Mouse (Mus musculus): ENCODE data around the gene Agfg2. TPM values are rescaled to one million over a fixed set of nuclear protein-coding genes. Genes with fewer than 3 reads are reported as not detected.
"Not testable (repeated sequence)": the region's sequence is repeated elsewhere in the genome, so short reads cannot be mapped to it uniquely, and the experiment has no call there.

Agfg2 gene
- polyA plus RNA-seq, 1 experiment from 2014 or later, result 23.1 TPM

DNA sequence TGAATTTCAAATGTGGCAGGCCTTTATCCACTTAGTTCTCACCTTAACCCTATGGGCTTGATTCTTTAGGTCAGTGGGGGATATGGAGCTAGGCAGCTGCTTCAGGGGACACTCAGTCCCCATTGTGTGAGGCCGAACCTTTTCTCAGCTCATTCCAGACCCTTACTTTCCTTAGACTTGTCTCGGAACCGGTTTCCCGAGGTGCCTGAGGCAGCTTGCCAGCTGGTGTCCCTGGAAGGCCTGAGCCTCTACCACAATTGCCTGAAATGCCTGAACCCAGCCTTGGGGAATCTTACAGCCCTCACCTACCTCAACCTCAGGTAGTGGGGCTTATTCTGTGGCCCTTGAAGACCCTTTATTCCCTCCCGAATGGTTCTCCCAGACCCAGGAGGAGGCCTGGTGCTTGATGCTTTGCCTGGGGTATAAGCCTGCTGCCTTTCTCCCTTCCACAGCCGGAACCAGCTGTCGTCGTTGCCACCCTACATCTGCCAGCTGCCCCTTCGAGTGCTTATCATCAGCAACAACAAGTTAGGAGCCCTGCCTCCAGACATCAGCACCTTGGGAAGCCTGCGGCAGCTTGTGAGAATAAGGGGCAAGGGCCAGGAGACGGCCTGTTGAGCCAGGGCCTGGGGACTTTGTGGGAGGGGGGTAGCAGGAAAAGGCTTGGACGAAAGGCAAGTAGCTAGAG lies 51.0 kb downstream of the Agfg2 start:
- H3K9ac ChIP-seq, result no peak overlapping the region
- ATAC-seq (ENCODE audit: insufficient read depth, low FRiP score, low read depth), result no peak
- H3K4me2 ChIP-seq, result no peak overlapping the region
- H3K27me3 ChIP-seq (replicated peaks), result no peaks in the 10 kb centered on the region
- no peak overlapping the region for H3K27ac ChIP-seq
- 77% methylated on average over 12 of the region's 12 CpGs for WGBS
- peaks cover 33% of the 10 kb centered on the region for H3K4me1 ChIP-seq
- no peak overlapping the region for H3K4me3 ChIP-seq (replicated peaks)
- peaks cover 48% of the 10 kb centered on the region for H3K36me3 ChIP-seq
- H3K9me3 ChIP-seq, result no peaks in the 10 kb centered on the region

DNA sequence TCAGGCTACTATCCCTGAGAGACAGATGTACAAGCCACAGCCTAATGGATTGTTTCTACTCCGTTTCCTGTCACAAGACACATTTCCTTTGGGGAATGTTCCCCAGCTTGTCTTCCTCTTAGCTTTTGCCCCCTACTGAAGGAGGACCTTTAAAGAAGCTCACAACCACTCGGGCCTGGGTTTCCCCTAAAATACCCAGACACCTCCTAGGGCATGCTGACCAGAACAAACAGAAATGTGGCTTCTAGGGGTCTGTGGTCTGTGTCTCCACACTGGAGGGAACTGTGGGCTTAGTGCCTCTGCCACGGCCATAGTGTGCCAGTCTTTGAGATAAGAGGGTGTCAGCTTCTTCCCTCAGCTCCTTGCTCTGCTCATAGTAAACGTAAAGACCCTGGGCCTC lies 52.9 kb downstream of the Agfg2 start:
- H3K27ac ChIP-seq, result peak overlapping the region; percentile 96
- 50% methylated on average over 4 of the region's 4 CpGs for WGBS

DNA sequence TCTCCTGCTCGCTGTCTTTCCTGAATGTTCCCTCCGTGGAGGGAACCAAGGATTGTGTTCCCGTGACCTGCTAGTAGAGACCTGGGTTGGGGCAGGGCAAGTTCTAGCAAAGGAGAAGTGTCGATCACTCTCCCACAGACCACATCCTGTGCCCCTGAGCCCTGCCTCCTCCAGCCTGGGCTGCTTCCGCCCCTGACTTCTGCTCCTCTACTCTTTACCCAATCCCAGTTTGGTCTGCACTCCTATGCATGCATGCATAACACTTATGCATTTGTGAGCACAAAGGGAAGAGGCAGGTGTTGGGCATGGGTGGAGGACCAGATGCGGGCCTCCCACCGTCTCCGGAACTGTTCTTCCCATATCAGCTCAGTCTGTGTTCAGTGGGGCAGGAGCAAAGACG lies 53.4 kb downstream of the Agfg2 start:
- Histone ChIP-seq H3K4me1 (peaks cover 33% of the 10 kb centered on the region), H3K27me3 (replicated peaks) (no peaks in the 10 kb centered on the region), H3K36me3 (peaks cover 27% of the 10 kb centered on the region), H3K9me3 (no peaks in the 10 kb centered on the region), H3K27ac (peak overlapping the region; percentile 96), H3K4me3 (replicated peaks) (peak overlapping the region; percentile 79), H3K9ac (0 out of 2 replicates have a peak overlapping the region, but pooled peaks have one; percentile 4), H3K4me2 (peak overlapping the region; percentile 87)
- 47% methylated on average over 9 of the region's 9 CpGs for WGBS
- ATAC-seq (ENCODE audit: insufficient read depth, low FRiP score, low read depth), result no peak

More for the DNA sequence above, 52.9 kb downstream of the Agfg2 start:
- Histone ChIP-seq H3K4me3 (replicated peaks) (peak overlapping the region; percentile 79; the same call in 1 of the 2 replicates), H3K36me3 (peaks cover 31% of the 10 kb centered on the region), H3K27me3 (replicated peaks) (no peaks in the 10 kb centered on the region), H3K9ac (no peak overlapping the region), H3K9me3 (no peaks in the 10 kb centered on the region), H3K4me2 (peak overlapping the region; percentile 87), H3K4me1 (peaks cover 33% of the 10 kb centered on the region)
- no peak for ATAC-seq (ENCODE audit: insufficient read depth, low FRiP score, low read depth)

DNA sequence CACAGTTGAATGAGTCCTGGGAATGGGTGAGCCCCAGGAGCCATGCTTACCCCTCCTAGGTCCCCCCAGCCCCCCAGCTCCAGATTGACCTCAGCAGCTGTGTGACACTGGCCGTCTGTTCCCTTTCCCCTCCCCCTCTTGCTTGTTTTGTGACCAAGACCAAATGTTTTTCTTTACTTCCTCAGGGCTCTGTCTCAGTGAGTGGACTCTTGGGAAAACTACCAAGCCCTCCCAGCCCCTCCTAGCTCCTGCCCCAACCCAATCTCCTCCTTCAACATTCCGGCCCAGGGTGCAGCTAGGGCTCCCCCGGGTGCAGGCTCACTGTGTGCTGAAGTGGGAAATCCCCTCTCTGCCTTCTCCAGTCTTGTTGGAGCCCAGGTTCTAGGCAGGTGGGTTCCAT lies 53.9 kb downstream of the Agfg2 start:
- Histone ChIP-seq H3K27me3 (replicated peaks) (no peaks in the 10 kb centered on the region), H3K27ac (peak overlapping the region; percentile 96), H3K4me2 (peak overlapping the region; percentile 87), H3K4me1 (peaks cover 33% of the 10 kb centered on the region), H3K4me3 (replicated peaks) (peak overlapping the region; percentile 79), H3K9me3 (no peaks in the 10 kb centered on the region), H3K9ac (0 out of 2 replicates have a peak overlapping the region, but pooled peaks have one; percentile 83), H3K36me3 (peaks cover 22% of the 10 kb centered on the region)
- 6% methylated on average over 3 of the region's 3 CpGs for WGBS
- no peak for ATAC-seq (ENCODE audit: insufficient read depth, low FRiP score, low read depth)

DNA sequence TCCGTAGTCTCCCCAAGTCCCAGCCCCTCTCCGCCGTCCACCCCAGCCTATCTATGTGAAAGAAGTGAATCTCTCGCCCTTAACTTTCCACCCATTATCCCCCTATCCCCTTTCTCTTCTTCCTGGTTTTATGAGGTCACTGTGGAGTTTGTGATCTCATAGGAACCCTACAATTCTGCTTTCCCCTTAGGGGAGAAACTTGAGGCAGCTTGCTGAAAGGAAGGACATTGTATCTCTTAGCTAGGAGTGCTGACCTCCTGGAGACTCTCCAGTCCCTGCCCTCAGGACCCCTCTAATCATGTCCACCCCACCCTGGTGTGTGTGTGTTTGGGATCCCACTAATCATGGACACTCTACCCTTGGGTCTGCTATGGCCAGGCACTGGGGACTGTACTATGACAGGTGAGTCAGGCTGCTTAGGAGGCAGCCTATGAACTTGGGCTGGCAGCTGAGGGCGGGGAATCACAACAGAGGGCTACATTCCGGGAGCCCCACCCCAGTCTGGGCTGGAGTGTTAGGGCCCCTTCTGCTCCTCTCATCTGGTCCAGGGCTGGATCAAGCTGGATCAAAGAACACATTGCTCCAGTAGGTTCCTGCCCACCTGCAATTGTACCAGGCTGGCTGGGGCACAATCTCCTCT lies 54.5 kb downstream of the Agfg2 start:
- peak overlapping the region; percentile 83; the same call in 1 of the 2 replicates for H3K9ac ChIP-seq
- H3K9me3 ChIP-seq, result no peaks in the 10 kb centered on the region
- peak; percentile 11 for ATAC-seq (ENCODE audit: insufficient read depth, low FRiP score, low read depth)
- no peaks in the 10 kb centered on the region for H3K27me3 ChIP-seq (replicated peaks)
- peak overlapping the region; percentile 96 for H3K27ac ChIP-seq
- peak overlapping the region; percentile 87 for H3K4me2 ChIP-seq
- 10% methylated on average over 6 of the region's 6 CpGs for WGBS
- peaks cover 33% of the 10 kb centered on the region for H3K4me1 ChIP-seq
- H3K4me3 ChIP-seq (replicated peaks), result peak overlapping the region; percentile 79
- H3K36me3 ChIP-seq, result peaks cover 16% of the 10 kb centered on the region

DNA sequence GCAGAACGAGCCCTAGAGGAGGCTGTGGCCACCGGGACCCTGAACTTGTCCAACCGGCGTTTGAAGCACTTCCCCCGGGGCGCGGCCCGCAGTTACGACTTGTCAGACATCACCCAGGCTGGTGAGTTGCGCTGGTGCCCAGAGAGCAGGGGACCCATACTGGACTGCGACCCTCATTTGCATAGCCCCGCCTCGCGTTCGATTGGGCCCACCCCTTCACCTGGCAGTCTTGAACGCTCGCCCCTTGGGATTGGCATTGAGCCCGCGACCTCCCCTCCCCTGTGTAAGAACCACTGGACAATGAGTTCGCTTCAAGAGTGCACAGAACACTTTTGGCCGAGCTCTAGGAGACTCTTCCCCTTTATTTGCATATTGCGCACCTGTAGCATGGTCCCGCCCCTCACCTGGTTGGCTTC lies 55.2 kb downstream of the Agfg2 start:
- Histone ChIP-seq H3K4me2 (peak overlapping the region; percentile 87), H3K9ac (peak overlapping the region; percentile 83), H3K27me3 (replicated peaks) (no peaks in the 10 kb centered on the region), H3K4me1 (peaks cover 35% of the 10 kb centered on the region), H3K9me3 (no peaks in the 10 kb centered on the region), H3K27ac (peak overlapping the region; percentile 96), H3K4me3 (replicated peaks) (peak overlapping the region; percentile 79), H3K36me3 (peaks cover 15% of the 10 kb centered on the region)
- under 1% methylated on average over 23 of the region's 23 CpGs for WGBS
- peak; percentile 20 for ATAC-seq (ENCODE audit: insufficient read depth, low FRiP score, low read depth)

DNA sequence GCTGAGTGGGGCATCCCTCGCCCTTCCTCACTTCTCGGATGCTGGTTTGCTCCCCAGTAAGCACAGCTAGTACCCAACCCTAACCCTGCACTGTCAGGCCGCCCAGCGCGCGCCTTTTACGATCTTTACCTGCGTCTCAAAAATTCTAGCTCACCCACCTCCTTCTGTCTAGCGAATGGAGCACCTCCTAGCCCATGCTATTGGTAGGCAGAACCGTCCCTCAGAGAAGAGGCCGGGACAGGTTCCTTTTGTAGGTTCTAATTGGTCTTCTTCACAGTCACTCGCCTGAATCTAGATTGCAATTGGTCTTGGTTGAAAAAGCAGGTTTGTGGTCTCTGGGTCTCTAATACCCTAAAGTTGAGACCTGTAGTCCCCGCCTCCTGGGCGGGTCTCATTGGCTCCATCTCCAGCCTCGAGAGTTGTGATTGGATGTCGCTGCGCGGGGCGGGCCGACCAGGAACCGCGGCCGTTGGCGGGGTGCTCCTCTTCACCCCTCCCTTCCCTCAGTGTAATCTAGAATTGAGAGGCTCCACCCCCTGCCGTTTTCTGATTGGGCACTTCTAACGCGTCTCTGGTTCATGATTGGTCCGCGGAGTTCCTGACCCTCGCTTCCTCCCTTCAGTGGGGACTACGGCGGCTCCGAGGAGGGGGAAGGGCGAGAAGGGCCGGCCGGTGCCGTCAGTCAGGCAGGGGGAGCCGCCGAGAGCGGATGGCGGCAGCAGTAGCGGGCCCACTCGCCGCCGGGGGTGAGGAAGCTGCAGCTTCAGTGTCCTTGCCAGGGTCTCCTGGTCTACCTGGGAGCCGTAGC lies 55.8 kb downstream of the Agfg2 start, which contains the start of the genes Fbxo24, Lrch4 and Gm20605:
Fbxo24 (minus strand) TSS at position 505 of the 808 bp plus-strand sequence.
Lrch4 (plus strand) TSS at position 624 of the 808 bp plus-strand sequence.
Gm20605 (plus strand) TSS at position 678 of the 808 bp plus-strand sequence.
- peak; percentile 94 for ATAC-seq (ENCODE audit: insufficient read depth, low FRiP score, low read depth)
- peak within 1 kb of the TSS; percentile 83 for H3K9ac ChIP-seq
- peak within 1 kb of the TSS; percentile 79 for H3K4me3 ChIP-seq (replicated peaks)
- H3K4me2 ChIP-seq, result peak within 1 kb of the TSS; percentile 87
- H3K27ac ChIP-seq, result peak within 1 kb of the TSS; percentile 96
- no peaks in the 10 kb centered on the region for H3K9me3 ChIP-seq
- WGBS, result under 1% methylated on average over 46 of the region's 46 CpGs
- peaks cover 33% of the 10 kb centered on the region for H3K4me1 ChIP-seq
- H3K27me3 ChIP-seq (replicated peaks), result no peaks in the 10 kb centered on the region
- H3K36me3 ChIP-seq, result peaks cover 9% of the 10 kb centered on the region

DNA sequence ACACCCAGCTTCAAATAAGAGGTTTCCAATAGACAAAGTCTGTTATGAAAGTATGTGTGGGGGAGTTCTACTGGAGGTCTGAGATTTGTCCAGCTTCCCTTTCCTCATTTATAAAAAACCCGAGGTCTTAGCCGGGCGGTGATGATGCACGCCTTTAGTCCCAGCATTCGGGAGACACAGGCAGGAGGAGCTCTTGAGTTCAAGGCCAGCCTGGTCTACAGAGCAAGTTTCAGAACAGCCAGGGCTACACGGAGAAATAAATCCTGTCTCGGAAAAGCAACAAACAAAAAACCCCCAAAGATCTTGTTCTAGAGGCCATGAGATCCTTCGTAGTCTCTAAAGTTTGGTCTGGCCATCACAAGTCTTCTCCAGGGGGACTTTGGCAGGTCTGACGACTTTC lies 56.5 kb downstream of the Agfg2 start:
- peaks cover 31% of the 10 kb centered on the region for H3K4me1 ChIP-seq
- H3K4me2 ChIP-seq, result peak overlapping the region; percentile 78
- WGBS, result 2% methylated on average over 9 of the region's 9 CpGs
- no peaks in the 10 kb centered on the region for H3K9me3 ChIP-seq
- H3K9ac ChIP-seq, result peak overlapping the region; percentile 31; the same call in 1 of the 2 replicates
- H3K27ac ChIP-seq, result peak overlapping the region; percentile 93
- H3K4me3 ChIP-seq (replicated peaks), result peak overlapping the region; percentile 79
- no peaks in the 10 kb centered on the region for H3K27me3 ChIP-seq (replicated peaks)
- ATAC-seq (ENCODE audit: insufficient read depth, low FRiP score, low read depth), result no peak
- peaks cover 5% of the 10 kb centered on the region; the same call in 1 of the 2 replicates for H3K36me3 ChIP-seq

DNA sequence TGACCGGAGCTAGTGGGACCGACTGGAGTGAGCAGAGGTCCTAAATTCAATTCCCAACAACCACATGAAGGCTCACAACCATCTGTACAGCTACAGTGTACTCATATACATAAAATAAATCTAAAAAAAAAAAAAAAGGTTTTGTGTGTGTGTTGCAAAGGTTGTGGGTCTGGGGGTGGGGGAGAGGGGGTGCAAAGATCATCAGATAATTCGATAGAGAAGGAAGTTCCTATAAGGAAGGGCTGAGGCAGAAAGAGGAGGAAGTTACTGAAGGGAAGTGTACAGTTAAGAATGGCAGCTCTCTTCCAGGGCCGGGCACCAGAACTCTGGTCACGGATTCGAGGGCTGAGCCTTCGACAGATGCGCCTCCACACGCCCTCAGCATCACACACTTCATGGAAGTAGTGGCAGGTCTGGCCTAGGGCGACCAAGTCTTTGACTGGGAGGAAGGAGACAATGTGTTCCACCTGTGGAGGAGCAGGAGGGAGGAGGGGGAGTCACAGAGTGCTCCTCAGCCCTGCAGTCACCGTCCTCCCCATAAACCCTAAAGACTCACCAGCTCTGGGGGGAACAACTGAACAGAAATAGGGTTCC lies 60.5 kb downstream of the Agfg2 start:
- no peak overlapping the region for H3K9ac ChIP-seq
- no peaks in the 10 kb centered on the region for H3K27me3 ChIP-seq (replicated peaks)
- no peak for ATAC-seq (ENCODE audit: insufficient read depth, low FRiP score, low read depth)
- WGBS, result 72% methylated on average over 11 of the region's 11 CpGs
- no peaks in the 10 kb centered on the region for H3K9me3 ChIP-seq
- H3K36me3 ChIP-seq, result no peaks in the 10 kb centered on the region
- H3K4me1 ChIP-seq, result peaks cover 2% of the 10 kb centered on the region; the same call in 1 of the 2 replicates
- H3K4me2 ChIP-seq, result no peak overlapping the region
- no peak overlapping the region for H3K27ac ChIP-seq
- no peak overlapping the region for H3K4me3 ChIP-seq (replicated peaks)

DNA sequence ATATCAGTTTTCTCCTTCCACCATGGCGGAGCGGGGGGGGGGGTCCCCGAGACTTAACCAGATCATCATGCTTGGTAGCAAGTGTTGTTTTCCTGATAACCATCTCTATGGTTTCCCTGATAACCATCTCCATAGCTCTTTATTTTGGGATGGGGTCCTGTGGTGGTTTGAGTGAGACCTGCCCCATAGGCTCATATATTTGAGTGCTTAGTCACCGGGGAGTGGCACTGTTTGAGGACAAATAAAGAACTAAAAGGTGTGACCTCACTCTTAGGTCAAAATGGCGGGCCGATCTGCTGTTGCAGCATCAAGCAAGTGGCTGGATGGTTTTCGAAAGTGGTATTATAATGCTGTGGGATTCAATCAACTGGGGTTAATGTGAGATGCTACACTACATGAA lies 69.2 kb downstream of the Agfg2 start:
- Histone ChIP-seq H3K27me3 (replicated peaks) (no peaks in the 10 kb centered on the region), H3K27ac (no peak overlapping the region), H3K9me3 (no peaks in the 10 kb centered on the region), H3K4me3 (replicated peaks) (no peak overlapping the region), H3K9ac (no peak overlapping the region), H3K4me1 (peaks cover 35% of the 10 kb centered on the region), H3K4me2 (no peak overlapping the region), H3K36me3 (no peaks in the 10 kb centered on the region)
- 72% methylated on average over 7 of the region's 7 CpGs for WGBS
- no peak for ATAC-seq (ENCODE audit: insufficient read depth, low FRiP score, low read depth)

DNA sequence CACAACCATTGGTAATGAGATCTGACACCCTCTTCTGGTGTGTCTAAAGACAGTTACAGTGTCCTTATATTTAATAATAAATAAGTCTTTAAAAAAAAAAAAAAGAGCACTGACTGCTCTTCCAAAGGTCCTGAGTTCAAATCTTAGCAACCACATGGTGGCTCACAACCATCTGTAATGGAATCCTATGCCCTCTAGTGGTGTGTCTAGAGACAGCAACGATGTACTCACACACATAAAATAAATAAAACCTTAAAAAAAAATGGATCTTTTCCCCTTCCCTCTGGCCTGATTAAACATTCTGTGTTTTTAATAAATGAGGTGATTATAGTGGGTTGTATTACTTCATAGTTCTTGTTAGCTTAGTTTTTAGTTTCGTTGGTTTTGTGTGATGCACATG lies 69.6 kb downstream of the Agfg2 start:
- H3K27me3 ChIP-seq (replicated peaks); H3K9ac ChIP-seq; H3K4me2 ChIP-seq; ATAC-seq (ENCODE audit: insufficient read depth, low FRiP score, low read depth); H3K27ac ChIP-seq; H3K4me3 ChIP-seq (replicated peaks); H3K9me3 ChIP-seq; H3K36me3 ChIP-seq: not testable (repeated sequence)
- 93% methylated on average over 2 of the region's 2 CpGs for WGBS
- H3K4me1 ChIP-seq, result peaks cover 38% of the 10 kb centered on the region
